Mouse (Mus musculus): Measurements from ENCODE around the gene Uqcrc1.
A peak's percentile ranks its signal among the peaks of the same experiment; 100 is the strongest.

The Uqcrc1 gene

GRCm38 (mm10) chr9:108936418-108937364 lies at the start of gene Uqcrc1:
Uqcrc1 (plus strand) TSS chr9:108936633.
- DNase-seq (ENCODE audit: low spot score) = peak; percentile 92

GRCm38 (mm10) chr9:108912308-108912707 lies 24.1 kb upstream of the Uqcrc1 start:
- DNase-seq (ENCODE audit: low spot score) = peak; percentile 44

- no peak for DNase-seq (ENCODE audit: low spot score)
Measured at GRCm38 (mm10) chr9:108913161-108913560, 23.3 kb upstream of the Uqcrc1 start.

GRCm38 (mm10) chr9:108913621-108914020 lies 22.8 kb upstream of the Uqcrc1 start:
- DNase-seq (ENCODE audit: low spot score) = no peak

GRCm38 (mm10) chr9:108914491-108914890 lies 21.9 kb upstream of the Uqcrc1 start, which contains the start of gene Tmem89:
Tmem89 (plus strand) TSS chr9:108914619.
- no peak for DNase-seq (ENCODE audit: low spot score)

GRCm38 (mm10) chr9:108925897-108926296 lies 10.5 kb upstream of the Uqcrc1 start:
- no peak for DNase-seq (ENCODE audit: low spot score)

- no peak for DNase-seq (ENCODE audit: low spot score)
Measured at GRCm38 (mm10) chr9:108928424-108928823, 8.0 kb upstream of the Uqcrc1 start.

- DNase-seq (ENCODE audit: low spot score) = no peak
Measured at GRCm38 (mm10) chr9:108935991-108936390, 442 bp upstream of the Uqcrc1 start.

GRCm38 (mm10) chr9:108945111-108945510 lies 8.7 kb downstream of the Uqcrc1 start:
- DNase-seq (ENCODE audit: low spot score) = no peak

- DNase-seq (ENCODE audit: low spot score) = no peak
Measured at GRCm38 (mm10) chr9:108945608-108946007, 9.2 kb downstream of the Uqcrc1 start.

- DNase-seq (ENCODE audit: low spot score) = no peak
Measured at GRCm38 (mm10) chr9:108949231-108949966, 13.0 kb downstream of the Uqcrc1 start.

- no peak for DNase-seq (ENCODE audit: low spot score)
Measured at GRCm38 (mm10) chr9:108949967-108950728, 13.7 kb downstream of the Uqcrc1 start.

GRCm38 (mm10) chr9:108953081-108953636 lies 16.7 kb downstream of the Uqcrc1 start, which contains the start of gene Col7a1:
Col7a1 (plus strand) TSS chr9:108953586.
- DNase-seq (ENCODE audit: low spot score) = no peak

- DNase-seq (ENCODE audit: low spot score) = no peak
Measured at GRCm38 (mm10) chr9:108955241-108955640, 18.8 kb downstream of the Uqcrc1 start.

GRCm38 (mm10) chr9:108955846-108956245 lies 19.4 kb downstream of the Uqcrc1 start:
- DNase-seq (ENCODE audit: low spot score) = no peak

- no peak for DNase-seq (ENCODE audit: low spot score)
Measured at GRCm38 (mm10) chr9:108963577-108963976, 27.1 kb downstream of the Uqcrc1 start.

- DNase-seq (ENCODE audit: low spot score) = no peak
Measured at GRCm38 (mm10) chr9:108964338-108964737, 27.9 kb downstream of the Uqcrc1 start.

GRCm38 (mm10) chr9:108970623-108971022 lies 34.2 kb downstream of the Uqcrc1 start:
- no peak for DNase-seq (ENCODE audit: low spot score)

- no peak for DNase-seq (ENCODE audit: low spot score)
Measured at GRCm38 (mm10) chr9:108976483-108976882, 40.0 kb downstream of the Uqcrc1 start.

GRCm38 (mm10) chr9:108977966-108978365 lies 41.5 kb downstream of the Uqcrc1 start:
- no peak for DNase-seq (ENCODE audit: low spot score)

GRCm38 (mm10) chr9:108982498-108982897 lies 46.1 kb downstream of the Uqcrc1 start:
- no peak for DNase-seq (ENCODE audit: low spot score)

- DNase-seq (ENCODE audit: low spot score) = no peak
Measured at GRCm38 (mm10) chr9:108983209-108983608, 46.8 kb downstream of the Uqcrc1 start.

All from yolk sac, embryonic 10.5 days (tissue).